Mouse (Mus musculus) layer of hippocampus, postnatal 25 days (tissue): ENCODE measurements at regions not wholly inside any gene's neighbourhood (a gene's known extent, or its start where the extent isn't known, plus 50 kb on each side); places are given as distances from the start of the nearest gene placed in this dataset.

Experiments used
- DNase-seq, 2 experiments: peaks; one replicate each; pipeline ENCODE4 v3.0.0; 2022; ENCODE audit warnings: mixed read lengths in 2 of 2, low spot score in 1 of 2; ENCODE audit errors: extremely low spot score in 1 of 2

- peak; percentile 20 to 28 for DNase-seq
Measured at GRCm38 (mm10) chr4:124265527-124265926, 345.1 kb downstream of the 3100002H09Rik start.

- no peak for DNase-seq
Measured at GRCm38 (mm10) chr4:124257006-124257405, 339.2 kb upstream of the 4930535I16Rik start.

- DNase-seq, result no peak
Measured at GRCm38 (mm10) chr4:124256515-124256914, 338.7 kb upstream of the 4930535I16Rik start.

- DNase-seq, result no peak
Measured at GRCm38 (mm10) chr4:124255183-124255543, 337.3 kb upstream of the 4930535I16Rik start.

- DNase-seq, result no peak
Measured at GRCm38 (mm10) chr4:124254446-124255182, 336.8 kb upstream of the 4930535I16Rik start.

GRCm38 (mm10) chr4:124241600-124241999 is 323.8 kb upstream of the 4930535I16Rik start:
- DNase-seq, result no peak

GRCm38 (mm10) chr4:124236476-124236875 is 318.7 kb upstream of the 4930535I16Rik start:
- peak in 1 of 2 experiments; percentile 32 for DNase-seq

- peak; percentile 70 to 85 for DNase-seq
Measured at GRCm38 (mm10) chr4:124228537-124228936, 310.7 kb upstream of the 4930535I16Rik start.

- DNase-seq, result no peak
Measured at GRCm38 (mm10) chr4:124223646-124224500, 306.1 kb upstream of the 4930535I16Rik start.

- no peak for DNase-seq
Measured at GRCm38 (mm10) chr4:124221736-124222135, 303.9 kb upstream of the 4930535I16Rik start.

GRCm38 (mm10) chr4:124217206-124217605 is 299.4 kb upstream of the 4930535I16Rik start:
- DNase-seq, result no peak

- no peak for DNase-seq
Measured at GRCm38 (mm10) chr4:124216351-124216750, 298.5 kb upstream of the 4930535I16Rik start.

GRCm38 (mm10) chr4:124215077-124215476 is 297.3 kb upstream of the 4930535I16Rik start:
- DNase-seq, result no peak

GRCm38 (mm10) chr4:124210103-124210502 is 292.3 kb upstream of the 4930535I16Rik start:
- DNase-seq, result no peak

GRCm38 (mm10) chr4:124206480-124206879 is 288.7 kb upstream of the 4930535I16Rik start:
- DNase-seq, result no peak

- peak in 1 of 2 experiments; percentile 25 for DNase-seq
Measured at GRCm38 (mm10) chr4:124203736-124204135, 285.9 kb upstream of the 4930535I16Rik start.

GRCm38 (mm10) chr4:124199884-124200844 is 282.3 kb upstream of the 4930535I16Rik start:
- no peak for DNase-seq

GRCm38 (mm10) chr4:124198832-124199231 is 281.0 kb upstream of the 4930535I16Rik start:
- no peak for DNase-seq

- no peak for DNase-seq
Measured at GRCm38 (mm10) chr4:124196711-124197110, 278.9 kb upstream of the 4930535I16Rik start.

GRCm38 (mm10) chr4:124193059-124193721 is 275.4 kb upstream of the 4930535I16Rik start:
- DNase-seq, result no peak
